Mouse (Mus musculus) midbrain, embryonic 12.5 days (tissue): Measurements from ENCODE around the gene Ubl4a. TPM values are rescaled to one million over a fixed set of nuclear protein-coding genes. Genes with fewer than 3 reads are reported as not detected.
"Not testable (repeated sequence)": the region's sequence is repeated elsewhere in the genome, so short reads cannot be mapped to it uniquely, and the experiment has no call there.

Experiments used
- ATAC-seq: fragments of 200-750 bp; cut with Nextera tagmentation; 2 replicates; pipeline ENCODE4 v1.8.0; 2017; ENCODE audit warnings: low read depth, moderate TSS enrichment, moderate library complexity; ENCODE audit not compliant: low FRiP score
- H3K27ac ChIP-seq: fragments of 300-500 bp; sonication (generic); replicated peaks from 2 replicates; pipeline ENCODE4 v1.5.1; 2016; ENCODE audit warnings: mild to moderate bottlenecking
- H3K27me3 ChIP-seq: fragments of 300-500 bp; sonication (generic); 2 replicates; pipeline ENCODE4 v1.6.1; 2016; ENCODE audit warnings: mild to moderate bottlenecking
- H3K36me3 ChIP-seq: fragments of 300-500 bp; sonication (generic); 2 replicates; pipeline ENCODE4 v1.6.1; 2016
- H3K4me1 ChIP-seq: fragments of 300-500 bp; sonication (generic); 2 replicates; pipeline ENCODE4 v1.6.1; 2016
- H3K4me2 ChIP-seq: fragments of 300-500 bp; sonication (generic); replicated peaks from 2 replicates; pipeline ENCODE4 v1.6.1; 2016; ENCODE audit warnings: mild to moderate bottlenecking, moderate library complexity
- H3K4me3 ChIP-seq: fragments of 300-500 bp; sonication (generic); 2 replicates; pipeline ENCODE4 v1.5.1; 2016; ENCODE audit warnings: mild to moderate bottlenecking
- H3K9ac ChIP-seq: fragments of 300-500 bp; sonication (generic); replicated peaks from 2 replicates; pipeline ENCODE4 v1.6.1; 2016; ENCODE audit warnings: mild to moderate bottlenecking, moderate library complexity
- H3K9me3 ChIP-seq: fragments of 300-500 bp; sonication (generic); 2 replicates; pipeline ENCODE4 v1.6.1; 2016; ENCODE audit warnings: mild to moderate bottlenecking
- WGBS: fragments of 180-500 bp; shearing (Covaris S2); methylation state at CpG from one replicate; pipeline ENCODE4 v1.1.7; 2016; 5-methylcytosine and 5-hydroxymethylcytosine counted together
- polyA plus RNA-seq: library from polyadenylated mRNA; unstranded; fragments of >200 nt; fragmentation: Nextera tagmentation; extraction: Ambion mirVana; gene quantifications from 2 replicates; pipeline ENCODE4 v1.2.1, GENCODE M21; 2016

The Ubl4a gene
- 61.1 and 68.2 TPM in 2 replicates for polyA plus RNA-seq

DNA sequence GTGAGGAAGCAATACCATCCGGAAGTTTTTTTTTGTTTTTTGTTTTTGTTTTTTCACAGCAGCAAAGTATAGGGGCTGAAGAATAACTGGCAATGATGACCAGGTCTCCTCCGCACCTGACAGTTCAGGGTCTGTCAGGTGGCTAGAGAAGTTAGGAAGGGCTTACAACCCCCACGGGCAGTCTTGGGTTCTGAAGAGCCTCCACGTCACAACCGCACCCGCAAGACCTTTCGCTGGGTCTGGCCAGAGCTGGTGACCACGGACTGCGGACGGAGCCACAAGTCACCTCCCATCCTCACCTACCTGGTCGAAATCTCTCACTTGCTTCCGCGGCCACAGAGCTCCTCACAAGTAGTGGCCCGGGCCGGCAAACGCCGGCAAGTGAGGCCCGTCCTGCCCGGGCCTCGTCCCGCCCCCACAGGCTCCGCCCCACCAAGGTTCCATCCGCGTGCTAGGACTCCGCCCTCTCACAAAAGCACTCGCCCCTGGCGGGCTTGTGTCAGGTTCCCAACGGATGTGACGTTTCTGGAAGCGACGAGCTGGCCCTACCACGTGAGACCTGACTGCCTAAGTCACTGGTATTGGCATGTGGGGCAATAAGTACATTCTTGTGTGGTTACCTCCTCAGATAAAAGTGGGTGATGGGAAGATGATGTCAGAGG, at the start of gene Ubl4a, which contains the start of gene Slc10a3:
Ubl4a (minus strand) TSS at position 331 of the 662 bp plus-strand sequence.
Slc10a3 (minus strand) TSS at position 462 of the 662 bp plus-strand sequence.
- Histone ChIP-seq H3K4me3 (peak within 1 kb of the TSS; percentile 44), H3K9ac (no peak within 1 kb of the TSS), H3K4me2 (peak within 1 kb of the TSS; percentile 56), H3K4me1 (peaks cover 4% of the 10 kb centered on the region; the same call in 1 of the 2 replicates), H3K27me3 (no peaks in the 10 kb centered on the region), H3K9me3 (no peaks in the 10 kb centered on the region), H3K27ac (no peak within 1 kb of the TSS), H3K36me3 (no peaks in the 10 kb centered on the region; the same call in 1 of the 2 replicates)
- 40% methylated on average over 32 of the region's 32 CpGs for WGBS
- ATAC-seq = peak; percentile 91

DNA sequence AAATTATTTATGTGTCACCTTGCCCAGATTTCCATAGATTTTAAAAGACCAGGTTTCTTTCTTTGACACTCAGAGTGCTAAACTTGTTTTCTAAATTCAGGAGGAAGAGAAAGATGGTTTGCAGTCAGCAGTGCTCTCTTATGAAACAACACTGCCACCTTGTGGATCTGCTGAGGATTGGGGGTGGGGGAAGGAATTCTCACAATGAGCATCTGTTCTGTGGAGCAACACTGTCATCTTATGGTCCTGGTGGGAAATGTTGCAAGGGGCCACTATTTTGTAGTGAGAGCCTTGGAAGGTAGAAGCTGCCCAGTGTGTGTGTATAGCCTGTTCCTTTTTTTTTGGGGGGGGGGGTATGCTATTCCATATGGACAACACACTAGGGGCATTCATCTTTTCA, 40.4 kb upstream of the Ubl4a start:
- Histone ChIP-seq H3K4me1 (no peaks in the 10 kb centered on the region), H3K27ac (no peak overlapping the region), H3K9me3 (no peaks in the 10 kb centered on the region), H3K4me3 (no peak overlapping the region), H3K9ac (no peak overlapping the region), H3K4me2 (no peak overlapping the region), H3K36me3 (0 out of 2 replicates have a peak, but pooled peaks cover 9% of the 10 kb centered on the region), H3K27me3 (no peaks in the 10 kb centered on the region)
- ATAC-seq = peak; percentile 63

DNA sequence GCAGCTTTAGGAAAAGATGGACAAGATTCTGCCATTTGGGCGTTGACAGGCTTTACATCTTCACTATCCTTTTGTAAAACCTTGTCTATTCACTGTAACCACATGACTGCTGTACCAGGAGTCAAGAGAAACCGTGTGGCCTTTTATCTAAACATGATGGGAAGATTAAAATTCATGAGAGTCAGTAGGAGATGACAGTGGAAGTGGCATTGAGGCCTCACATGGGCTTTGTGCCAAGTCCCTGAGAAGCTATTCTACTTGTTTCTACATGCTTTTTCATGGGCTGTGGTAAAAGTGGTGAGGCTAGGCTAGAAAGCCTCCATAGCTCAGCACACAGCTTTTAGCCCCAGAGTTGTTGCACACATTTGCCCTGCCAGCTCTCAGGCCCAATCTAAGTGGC, 35.3 kb upstream of the Ubl4a start:
- Histone ChIP-seq H3K9me3 (no peaks in the 10 kb centered on the region), H3K4me2 (no peak overlapping the region), H3K9ac (no peak overlapping the region), H3K36me3 (0 out of 2 replicates have a peak, but pooled peaks cover 9% of the 10 kb centered on the region), H3K4me1 (no peaks in the 10 kb centered on the region), H3K27me3 (no peaks in the 10 kb centered on the region), H3K27ac (no peak overlapping the region), H3K4me3 (no peak overlapping the region)
- 60% methylated on average over 2 of the region's 2 CpGs for WGBS
- ATAC-seq = no peak

DNA sequence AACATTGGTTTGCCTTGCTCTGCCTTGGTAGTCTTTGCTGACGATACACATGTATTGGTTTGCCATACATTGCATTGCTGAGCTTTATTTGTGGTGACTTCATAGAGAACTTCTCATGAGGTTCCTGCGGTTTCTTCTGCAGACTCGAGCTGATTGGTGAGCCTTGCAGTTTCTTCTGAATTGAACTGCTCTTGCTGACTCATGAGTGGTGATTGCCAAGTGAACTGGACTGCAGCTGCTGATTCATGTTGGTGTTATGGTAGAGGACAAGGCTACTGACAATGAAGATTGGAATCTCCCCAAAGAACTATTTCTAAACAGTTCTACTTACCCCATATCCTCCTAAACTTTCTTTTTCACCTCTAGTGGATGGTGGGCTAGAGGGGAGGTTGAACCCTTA, 27.1 kb upstream of the Ubl4a start:
- no peak overlapping the region for H3K27ac ChIP-seq
- ATAC-seq = no peak
- H3K4me1 ChIP-seq = no peaks in the 10 kb centered on the region
- H3K4me2 ChIP-seq = no peak overlapping the region
- no peaks in the 10 kb centered on the region for H3K27me3 ChIP-seq
- 94% methylated on average over 3 of the region's 3 CpGs for WGBS
- H3K9ac ChIP-seq = no peak overlapping the region
- no peaks in the 10 kb centered on the region for H3K9me3 ChIP-seq
- no peak overlapping the region for H3K4me3 ChIP-seq
- H3K36me3 ChIP-seq = no peaks in the 10 kb centered on the region

DNA sequence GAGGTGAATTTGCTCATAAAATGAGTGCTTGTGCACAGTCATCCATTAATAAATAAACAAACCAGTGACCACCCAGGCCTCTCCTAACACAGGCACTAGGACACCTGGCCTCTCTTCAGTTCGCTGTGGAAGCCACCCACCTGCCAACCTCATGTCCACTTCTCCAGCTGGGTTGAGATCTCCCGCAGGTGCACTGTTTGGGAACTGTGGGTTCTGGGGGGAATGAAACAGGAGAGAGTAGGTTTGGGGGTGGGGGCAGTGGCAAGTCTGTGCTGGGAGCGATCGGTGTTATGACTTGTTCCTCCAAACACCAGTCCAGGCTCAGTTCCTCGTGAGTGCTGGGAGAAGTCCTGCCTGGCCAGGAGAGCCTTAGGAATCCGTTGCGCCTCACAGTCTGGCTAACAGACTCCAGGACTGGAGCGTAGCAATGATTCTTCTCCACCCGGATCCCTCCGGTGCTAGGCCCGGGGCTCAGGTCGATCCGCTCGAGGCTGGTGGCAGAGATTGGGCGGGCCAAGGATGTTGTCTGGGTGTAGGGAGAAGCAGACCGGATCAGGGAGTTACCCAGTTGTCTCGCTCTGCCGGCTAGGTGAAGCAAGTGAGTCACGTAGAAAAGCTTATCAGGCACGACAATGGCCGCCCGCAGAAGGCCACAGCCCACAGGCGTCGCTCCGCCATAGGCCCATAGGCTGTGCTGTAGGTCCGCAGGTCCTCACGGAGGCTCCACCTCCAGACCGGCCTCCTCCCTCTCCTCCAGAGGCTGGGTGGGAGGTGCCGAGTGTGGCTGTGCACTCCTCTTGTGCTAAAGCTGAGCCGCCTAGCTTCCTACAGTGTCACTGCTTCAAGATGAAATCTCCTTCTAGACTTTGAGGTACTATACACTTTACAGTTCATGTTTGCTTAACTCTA, 19.8 kb upstream of the Ubl4a start, which contains the start of the genes Fam3a and Ikbkg:
Fam3a (minus strand) TSS at position 738 of the 909 bp plus-strand sequence.
Ikbkg (plus strand) TSS at position 756 of the 909 bp plus-strand sequence.
- ATAC-seq = peak; percentile 100
- Histone ChIP-seq H3K27me3 (no peaks in the 10 kb centered on the region), H3K36me3 (no peaks in the 10 kb centered on the region), H3K4me2 (peak within 1 kb of the TSS; percentile 63), H3K9ac (peak within 1 kb of the TSS; percentile 69), H3K27ac (peak within 1 kb of the TSS; percentile 83), H3K4me3 (peak within 1 kb of the TSS; percentile 51), H3K9me3 (no peaks in the 10 kb centered on the region), H3K4me1 (peaks cover 4% of the 10 kb centered on the region; the same call in 1 of the 2 replicates)
- WGBS = 32% methylated on average over 30 of the region's 30 CpGs

DNA sequence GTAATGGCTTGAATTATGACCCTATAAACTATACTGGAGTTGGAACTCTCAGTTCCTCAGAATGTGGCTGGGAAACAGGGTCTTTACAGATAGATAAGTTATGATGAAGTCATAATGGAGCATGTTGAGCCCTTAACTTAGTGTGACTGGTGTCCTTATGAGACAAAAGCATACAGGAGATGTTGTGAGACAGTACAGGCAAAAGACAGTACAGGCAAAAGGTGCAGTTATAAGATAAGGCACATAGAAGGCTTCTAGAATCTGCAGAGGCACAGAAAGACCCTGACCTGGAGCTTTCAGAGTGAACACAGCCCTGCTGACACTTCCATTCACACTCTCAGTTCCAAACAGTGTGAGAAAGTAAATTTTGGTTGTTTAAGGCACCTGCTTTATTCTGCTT, 15.1 kb upstream of the Ubl4a start:
- Histone ChIP-seq H3K9ac (no peak overlapping the region), H3K27me3 (no peaks in the 10 kb centered on the region), H3K4me2 (no peak overlapping the region), H3K9me3 (no peaks in the 10 kb centered on the region), H3K36me3 (peaks cover 10% of the 10 kb centered on the region), H3K4me1 (peaks cover 4% of the 10 kb centered on the region; the same call in 1 of the 2 replicates), H3K27ac (no peak overlapping the region), H3K4me3 (no peak overlapping the region)
- no peak for ATAC-seq

DNA sequence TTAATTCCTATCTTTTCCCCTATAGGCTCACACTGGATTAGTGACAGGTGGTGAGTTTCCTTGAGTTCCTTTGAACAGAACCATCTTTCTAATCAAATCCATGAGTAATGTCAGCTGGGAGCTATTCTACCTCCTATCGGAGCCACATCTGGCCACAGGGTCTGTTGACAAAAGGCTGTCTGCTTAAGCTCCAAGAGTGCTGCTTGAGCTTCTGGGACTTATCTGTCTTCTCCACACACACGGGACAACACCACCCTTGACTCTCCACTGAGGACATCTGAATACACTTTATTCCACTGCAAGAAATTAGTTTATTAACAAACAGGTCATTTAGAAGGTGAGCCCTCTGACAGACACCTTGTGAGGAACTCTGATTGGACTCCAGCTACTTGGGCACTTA, 11.4 kb upstream of the Ubl4a start:
- no peaks in the 10 kb centered on the region for H3K4me1 ChIP-seq
- no peak overlapping the region for H3K9ac ChIP-seq
- no peak overlapping the region for H3K27ac ChIP-seq
- no peaks in the 10 kb centered on the region for H3K9me3 ChIP-seq
- no peak overlapping the region for H3K4me2 ChIP-seq
- peaks cover 10% of the 10 kb centered on the region for H3K36me3 ChIP-seq
- ATAC-seq = no peak
- no peak overlapping the region for H3K4me3 ChIP-seq
- no peaks in the 10 kb centered on the region for H3K27me3 ChIP-seq
- 95% methylated on average over 2 of the region's 2 CpGs for WGBS

DNA sequence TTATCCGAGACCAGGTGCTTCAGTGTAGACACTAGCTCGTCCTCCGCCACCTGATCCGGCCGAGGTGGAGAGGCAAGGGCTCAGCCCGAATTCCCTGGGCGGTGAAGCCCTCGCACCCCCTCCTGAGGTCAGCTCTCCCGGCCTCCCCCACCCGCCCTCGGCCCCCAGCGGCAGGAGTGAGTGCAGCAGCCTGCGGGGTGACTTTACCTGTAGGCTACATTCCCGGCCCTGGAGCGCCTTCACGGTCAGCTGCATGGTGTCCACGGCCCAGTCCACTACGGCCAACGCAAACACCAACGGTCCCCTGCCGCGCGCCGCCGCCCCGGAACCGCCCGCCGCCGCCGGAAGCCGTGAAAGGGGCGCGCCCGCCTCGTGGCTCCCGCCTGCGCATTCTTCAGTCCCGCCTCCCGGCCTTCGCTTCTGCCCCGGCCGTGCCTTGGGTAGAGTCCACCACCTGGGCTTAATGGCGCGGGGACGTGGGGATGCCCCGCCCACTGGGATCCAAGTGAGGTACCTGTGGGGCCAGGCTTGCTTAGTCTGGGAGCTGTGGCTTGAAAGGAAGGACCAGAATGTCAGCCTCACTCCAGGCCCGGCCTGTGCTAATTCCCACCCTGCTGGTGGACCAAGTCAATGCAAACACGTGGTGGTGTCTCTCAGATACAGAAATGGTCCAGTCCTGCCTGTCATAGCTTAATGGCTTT, 4.7 kb downstream of the Ubl4a start:
- 29% methylated on average over 46 of the region's 49 CpGs for WGBS
- H3K36me3 ChIP-seq = no peaks in the 10 kb centered on the region; the same call in 1 of the 2 replicates
- no peaks in the 10 kb centered on the region for H3K27me3 ChIP-seq
- H3K9ac ChIP-seq = peak overlapping the region; percentile 71
- peak overlapping the region; percentile 63 for H3K27ac ChIP-seq
- no peaks in the 10 kb centered on the region for H3K9me3 ChIP-seq
- H3K4me1 ChIP-seq = peaks cover 10% of the 10 kb centered on the region; the same call in 1 of the 2 replicates
- peak overlapping the region; percentile 66 for H3K4me2 ChIP-seq
- peak; percentile 77 for ATAC-seq
- H3K4me3 ChIP-seq = peak overlapping the region; percentile 59

DNA sequence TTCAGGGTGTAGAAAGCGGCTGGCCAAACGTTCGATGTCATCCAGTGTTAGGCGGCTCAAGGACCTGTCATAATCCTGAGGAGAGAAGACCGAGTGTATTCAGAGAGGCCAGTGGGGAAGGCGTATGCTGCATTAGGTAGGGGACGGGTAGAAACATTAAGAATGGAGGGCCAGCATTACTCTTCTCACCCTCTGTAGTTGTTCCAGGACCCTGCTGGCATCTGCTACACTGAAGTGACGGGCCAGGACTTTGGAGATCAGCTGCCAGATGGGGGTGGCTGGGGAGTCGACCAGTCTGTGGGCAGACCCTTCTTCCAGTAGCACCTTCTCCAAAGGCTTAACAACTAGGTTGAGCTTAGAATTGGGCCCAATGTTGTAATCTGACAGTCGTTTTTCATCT, 5.5 kb downstream of the Ubl4a start:
- Histone ChIP-seq H3K9ac (peak overlapping the region; percentile 71), H3K27ac (0 out of 2 replicates have a peak overlapping the region, but pooled peaks have one; percentile 63)

DNA sequence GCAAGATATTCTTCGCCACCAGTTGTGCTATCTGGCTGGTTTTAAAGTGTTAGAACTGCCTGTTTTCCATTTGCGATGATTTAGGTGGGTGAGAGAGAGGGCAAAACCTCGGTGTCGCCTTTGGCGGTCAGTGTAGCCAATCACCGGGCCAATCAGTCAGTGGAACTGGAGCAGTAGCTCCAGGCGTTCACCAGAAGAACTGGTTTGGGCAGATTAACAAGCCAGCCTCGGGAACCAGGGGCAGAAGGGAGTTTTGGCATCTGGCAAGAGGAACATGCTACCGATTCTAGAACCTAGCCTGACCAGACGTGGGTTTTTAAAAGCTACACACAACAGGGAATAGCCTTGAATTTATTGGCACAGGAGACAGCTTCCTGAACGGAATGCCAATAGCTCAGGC, 13.8 kb downstream of the Ubl4a start:
- WGBS = 59% methylated on average over 11 of the region's 11 CpGs
- no peak overlapping the region for H3K4me3 ChIP-seq

More for the DNA sequence above, 5.5 kb downstream of the Ubl4a start:
- Histone ChIP-seq H3K9me3 (no peaks in the 10 kb centered on the region), H3K4me1 (peaks cover 9% of the 10 kb centered on the region; the same call in 1 of the 2 replicates), H3K4me3 (peak overlapping the region; percentile 59), H3K27me3 (no peaks in the 10 kb centered on the region), H3K36me3 (no peaks in the 10 kb centered on the region; the same call in 1 of the 2 replicates), H3K4me2 (peak overlapping the region; percentile 66)
- 76% methylated on average over 10 of the region's 10 CpGs for WGBS
- ATAC-seq = no peak; the same call in 1 of the 2 replicates

DNA sequence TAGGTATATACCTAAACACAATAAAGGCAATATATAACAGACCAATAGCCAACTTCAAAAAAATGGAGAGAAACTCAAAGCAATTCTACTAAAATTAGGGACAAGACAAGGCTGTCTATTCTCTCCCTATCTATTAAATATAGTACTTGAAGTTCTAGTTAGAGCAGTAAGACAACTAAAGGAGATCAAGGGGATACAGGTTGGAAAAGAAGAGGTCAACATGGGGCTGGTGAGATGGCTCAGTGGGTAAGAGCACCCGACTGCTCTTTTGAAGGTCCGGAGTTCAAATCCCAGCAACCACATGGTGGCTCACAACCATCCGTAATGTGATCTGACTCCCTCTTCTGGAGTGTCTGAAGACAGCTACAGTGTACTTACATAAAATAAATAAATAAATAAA, 15.9 kb downstream of the Ubl4a start:
- H3K9ac ChIP-seq, H3K9me3 ChIP-seq, H3K27me3 ChIP-seq, ATAC-seq, H3K27ac ChIP-seq, H3K36me3 ChIP-seq, H3K4me2 ChIP-seq, H3K4me3 ChIP-seq, H3K4me1 ChIP-seq: not testable (repeated sequence)
- 92% methylated on average over 3 of the region's 3 CpGs for WGBS

More for the DNA sequence above, 13.8 kb downstream of the Ubl4a start:
- Histone ChIP-seq H3K9me3 (no peaks in the 10 kb centered on the region), H3K36me3 (no peaks in the 10 kb centered on the region), H3K4me2 (no peak overlapping the region), H3K27me3 (no peaks in the 10 kb centered on the region), H3K4me1 (no peaks in the 10 kb centered on the region), H3K27ac (no peak overlapping the region), H3K9ac (no peak overlapping the region)
- no peak for ATAC-seq
